Comparison of ENCODE assay signal across 9 mouse cellular contexts in genomic region chr10:116996236-116996600, GRCm38 (mm10). TPM values are rescaled to one million over a fixed set of nuclear protein-coding genes. Genes with fewer than 3 reads are reported as not detected.
DNase-seq lines count a peak whose midpoint lies in the region; ATAC-seq lines count a peak whose summit lies in the region.
"Had no signal": no experiment of that assay in that cellular context is flagged by ENCODE, and none has a peak within 500 bp of the region (broad histone marks: within the 10 kb centered on the region; RNA-seq: fewer than 3 reads in every experiment).

No protein-coding gene starts in this region.

- no peaks in the 10 kb centered on the region for H3K9me3 ChIP-seq in kidney, embryonic 14.5 days (ENCODE audit: control insufficient read depth, low read length)
- H3K9me3 ChIP-seq in hindbrain, embryonic 11.5 days (ENCODE audit: control insufficient read depth, low read length) = no peaks in the 10 kb centered on the region
- H3K9me3 ChIP-seq: hindbrain, embryonic 15.5 days had no signal

- H3K4me2 ChIP-seq in kidney, embryonic 14.5 days (replicated peaks; ENCODE audit: low read depth, low read length) = no peak overlapping the region
- no peak overlapping the region for H3K4me2 ChIP-seq in hindbrain, embryonic 11.5 days (replicated peaks; ENCODE audit: low read depth, low read length)
- H3K4me2 ChIP-seq: hindbrain, embryonic 15.5 days had no signal

- H3K4me1 ChIP-seq in kidney, embryonic 14.5 days (ENCODE audit: control insufficient read depth, insufficient read depth, low read length) = peaks cover 5% of the 10 kb centered on the region; the same call in 1 of the 2 replicates
- H3K4me1 ChIP-seq in hindbrain, embryonic 11.5 days (replicated peaks; ENCODE audit: control insufficient read depth, insufficient read depth, low read length) = no peaks in the 10 kb centered on the region
- H3K4me1 ChIP-seq: hindbrain, embryonic 15.5 days had no signal

- no peak overlapping the region for H3K27ac ChIP-seq in kidney, embryonic 14.5 days (ENCODE audit: low read depth, low read length)
- 0 out of 2 replicates have a peak overlapping the region, but pooled peaks have one; percentile 13 for H3K27ac ChIP-seq in macrophage
- no peak overlapping the region for H3K27ac ChIP-seq in hindbrain, embryonic 11.5 days (ENCODE audit: low read depth, low read length)
- H3K27ac ChIP-seq: hindbrain, embryonic 15.5 days had no signal

- no peaks in the 10 kb centered on the region for H3K36me3 ChIP-seq in kidney, embryonic 14.5 days (ENCODE audit: control insufficient read depth, insufficient read depth, low read length)
- no peaks in the 10 kb centered on the region for H3K36me3 ChIP-seq in macrophage (ENCODE audit: inconsistent target)
- no peaks in the 10 kb centered on the region for H3K36me3 ChIP-seq in hindbrain, embryonic 11.5 days (ENCODE audit: control insufficient read depth, insufficient read depth, low read length)
- H3K36me3 ChIP-seq: hindbrain, embryonic 15.5 days had no signal

- no peak overlapping the region for H3K4me3 ChIP-seq in kidney, embryonic 14.5 days (ENCODE audit: low read length)
- H3K4me3 ChIP-seq in macrophage (ENCODE audit: inconsistent target) = no peak overlapping the region
- H3K4me3 ChIP-seq in hindbrain, embryonic 11.5 days (ENCODE audit: low read depth, low read length) = no peak overlapping the region
- H3K4me3 ChIP-seq: hindbrain, embryonic 15.5 days had no signal

- no peaks in the 10 kb centered on the region for H3K27me3 ChIP-seq in kidney, embryonic 14.5 days (ENCODE audit: control insufficient read depth, insufficient read depth, low read length)
- no peaks in the 10 kb centered on the region for H3K27me3 ChIP-seq in hindbrain, embryonic 11.5 days (ENCODE audit: control insufficient read depth, insufficient read depth, low read length)
- H3K27me3 ChIP-seq: hindbrain, embryonic 15.5 days had no signal

- no peaks in the 10 kb centered on the region for H3K79me2 ChIP-seq in macrophage (ENCODE audit: inconsistent target)

- peak; percentile 50; the same call in 1 of the 2 replicates for ATAC-seq in kidney, embryonic 14.5 days (ENCODE audit: low FRiP score, low TSS enrichment)
- no peak for ATAC-seq in hindbrain, embryonic 11.5 days (ENCODE audit: low FRiP score)
- ATAC-seq in CD4-positive, CD25-positive, alpha-beta regulatory T cell, adult 4 months = no peak

- 57% methylated on average over 6 of the region's 6 CpGs for WGBS in kidney, embryonic 14.5 days
- 18% methylated on average over 6 of the region's 6 CpGs for WGBS in macrophage (ENCODE audit: missing documents)
- WGBS in hindbrain, embryonic 11.5 days = 84% methylated on average over 6 of the region's 6 CpGs

- DNase-seq in adrenal gland, adult (ENCODE audit: inconsistent age in 2 of 2, low spot score in 1 of 2) = peak; percentile 93 to 95
- DNase-seq in heart, adult 18-20 months = peak; percentile 80 to 90
- no peak for DNase-seq in right cerebral cortex, postnatal 4 days
- no peak for DNase-seq in hindbrain, embryonic 11.5 days (ENCODE audit: low spot score)
- DNase-seq in thymus, postnatal 4 days = no peak

- no peak overlapping the region for H3K9ac ChIP-seq in kidney, embryonic 14.5 days (ENCODE audit: low read depth, low read length)
- H3K9ac ChIP-seq in hindbrain, embryonic 11.5 days (ENCODE audit: low read depth, low read length) = no peak overlapping the region
- H3K9ac ChIP-seq: hindbrain, embryonic 15.5 days had no signal

RNA-seq across cellular contexts. Expression of gene Best3, which starts 10.1 kb away (rescaled TPM):
- 1 to 10 TPM; 6.0 to 7.6 TPM for total RNA-seq in heart, adult 18-20 months (2021)
- polyA plus RNA-seq in kidney, embryonic 14.5 days (2014; fragmentation: Nextera tagmentation; extraction: Ambion mirVana) = not detected in 2 replicates
- under 1 TPM in 1 of 26 experiments, not detected in 25; 0.49 TPM for total RNA-seq in macrophage (2018; cell fraction: chromatin; rRNA removed)
- under 1 TPM in 4 of 26 experiments, not detected in 22; 0.03 to 0.07 (median 0.04) TPM for total RNA-seq in macrophage (2018; cell fraction: cytosol; rRNA removed)
- under 1 TPM in 1 of 26 experiments, not detected in 25; 0.23 TPM for total RNA-seq in macrophage (2018; cell fraction: nucleus; rRNA removed)
- polyA plus RNA-seq in macrophage (2018) = 0.04 TPM in 1 of 3 replicates, not detected in the others
- 0.08 and 0.20 TPM in 2 replicates for polyA plus RNA-seq in hindbrain, embryonic 11.5 days (2014; fragmentation: Nextera tagmentation; extraction: Ambion mirVana)
- polyA plus RNA-seq in CD4-positive, CD25-positive, alpha-beta regulatory T cell, adult 4 months (2017; shearing (Covaris generic)) = not detected

RNA-seq across cellular contexts. Expression of gene Gm10271, which starts 23.8 kb away (rescaled TPM):
- not detected for total RNA-seq in heart, adult 18-20 months (2021)
- not detected in 2 replicates for polyA plus RNA-seq in kidney, embryonic 14.5 days (2014; fragmentation: Nextera tagmentation; extraction: Ambion mirVana)
- not detected for total RNA-seq in macrophage (2018; cell fraction: chromatin; rRNA removed)
- not detected for total RNA-seq in macrophage (2018; cell fraction: cytosol; rRNA removed)
- total RNA-seq in macrophage (2018; cell fraction: nucleus; rRNA removed) = not detected
- polyA plus RNA-seq in macrophage (2018) = not detected in 3 replicates
- not detected in 2 replicates for polyA plus RNA-seq in hindbrain, embryonic 11.5 days (2014; fragmentation: Nextera tagmentation; extraction: Ambion mirVana)
- polyA plus RNA-seq in CD4-positive, CD25-positive, alpha-beta regulatory T cell, adult 4 months (2017; shearing (Covaris generic)) = not detected
- polyA plus RNA-seq: hindbrain, embryonic 15.5 days had no signal

RNA-seq across cellular contexts. Expression of gene Rab3ip, which starts 45.6 kb away (rescaled TPM):
- total RNA-seq in heart, adult 18-20 months (2021) = 10 to 100 TPM; 89.8 to 92.3 TPM
- 71.4 and 102 TPM in 2 replicates for polyA plus RNA-seq in kidney, embryonic 14.5 days (2014; fragmentation: Nextera tagmentation; extraction: Ambion mirVana)
- 10 to 100 TPM in 5 of 26 experiments, 1 to 10 TPM in 20, under 1 TPM in 1; 0.50 to 25.7 (median 6.6) TPM for total RNA-seq in macrophage (2018; cell fraction: chromatin; rRNA removed)
- total RNA-seq in macrophage (2018; cell fraction: cytosol; rRNA removed) = 1 to 10 TPM; 3.2 to 5.8 (median 4.4) TPM
- total RNA-seq in macrophage (2018; cell fraction: nucleus; rRNA removed) = 10 to 100 TPM in 2 of 26 experiments, 1 to 10 TPM in 24; 2.0 to 20.0 (median 4.7) TPM
- polyA plus RNA-seq in macrophage (2018) = 2.7 to 2.9 TPM (median 2.8 TPM) in 3 replicates
- 43.7 and 48.9 TPM in 2 replicates for polyA plus RNA-seq in hindbrain, embryonic 11.5 days (2014; fragmentation: Nextera tagmentation; extraction: Ambion mirVana)
- polyA plus RNA-seq in CD4-positive, CD25-positive, alpha-beta regulatory T cell, adult 4 months (2017; shearing (Covaris generic)) = 10 to 100 TPM; 12.1 to 15.9 TPM

RNA-seq across cellular contexts. Expression of gene Lrrc10, which starts 48.9 kb away (rescaled TPM):
- total RNA-seq in heart, adult 18-20 months (2021) = 100 to 1,000 TPM; 231 to 321 TPM
- not detected in 2 replicates for polyA plus RNA-seq in kidney, embryonic 14.5 days (2014; fragmentation: Nextera tagmentation; extraction: Ambion mirVana)
- total RNA-seq in macrophage (2018; cell fraction: chromatin; rRNA removed) = not detected
- total RNA-seq in macrophage (2018; cell fraction: cytosol; rRNA removed) = not detected
- total RNA-seq in macrophage (2018; cell fraction: nucleus; rRNA removed) = not detected
- polyA plus RNA-seq in macrophage (2018) = not detected in 3 replicates
- 0.12 TPM in 1 of 2 replicates, not detected in the other for polyA plus RNA-seq in hindbrain, embryonic 11.5 days (2014; fragmentation: Nextera tagmentation; extraction: Ambion mirVana)
- polyA plus RNA-seq in CD4-positive, CD25-positive, alpha-beta regulatory T cell, adult 4 months (2017; shearing (Covaris generic)) = not detected
- polyA plus RNA-seq: hindbrain, embryonic 15.5 days had no signal

Comparison
In these comparisons a context has a peak if more than half of its experiments do, and no peak if none do; other contexts are left out.
1. DNase-seq: peak in adrenal gland, adult (2 of 2) and heart, adult 18-20 months (2 of 2); none in right cerebral cortex, postnatal 4 days (single experiment), hindbrain, embryonic 11.5 days (single experiment) and thymus, postnatal 4 days (single experiment).